Mouse (Mus musculus): ENCODE results near the gene Tufm. TPM values are rescaled to one million over a fixed set of nuclear protein-coding genes. Genes with fewer than 3 reads are reported as not detected.

Gene Tufm
- total RNA-seq (2021), result 10 to 100 TPM; 78.7 to 84.1 TPM
- long read RNA-seq, transcript Tufm-201 (10 exons, 1,679 nt), result major isoform, 41 of 51 reads
- long read RNA-seq, partial matches to known transcripts, result 9 of 51 reads
- long read RNA-seq, other reads (novel, unspliced or antisense), result 0 of 51 reads

- peak; percentile 97 to 99 for DNase-seq (ENCODE audit: low spot score in 2 of 2)
Observed at GRCm38 (mm10) chr7:126487052-126487483, at the start of gene Tufm. Tufm (plus strand) TSS chr7:126487361.

GRCm38 (mm10) chr7:126440134-126440533 lies 47.0 kb upstream of the Tufm start:
- no peak for DNase-seq (ENCODE audit: low spot score in 2 of 2)

GRCm38 (mm10) chr7:126443997-126444396 lies 43.2 kb upstream of the Tufm start:
- DNase-seq (ENCODE audit: low spot score in 2 of 2), result no peak

GRCm38 (mm10) chr7:126444536-126444935 lies 42.6 kb upstream of the Tufm start:
- DNase-seq (ENCODE audit: low spot score in 2 of 2), result no peak

DNA sequence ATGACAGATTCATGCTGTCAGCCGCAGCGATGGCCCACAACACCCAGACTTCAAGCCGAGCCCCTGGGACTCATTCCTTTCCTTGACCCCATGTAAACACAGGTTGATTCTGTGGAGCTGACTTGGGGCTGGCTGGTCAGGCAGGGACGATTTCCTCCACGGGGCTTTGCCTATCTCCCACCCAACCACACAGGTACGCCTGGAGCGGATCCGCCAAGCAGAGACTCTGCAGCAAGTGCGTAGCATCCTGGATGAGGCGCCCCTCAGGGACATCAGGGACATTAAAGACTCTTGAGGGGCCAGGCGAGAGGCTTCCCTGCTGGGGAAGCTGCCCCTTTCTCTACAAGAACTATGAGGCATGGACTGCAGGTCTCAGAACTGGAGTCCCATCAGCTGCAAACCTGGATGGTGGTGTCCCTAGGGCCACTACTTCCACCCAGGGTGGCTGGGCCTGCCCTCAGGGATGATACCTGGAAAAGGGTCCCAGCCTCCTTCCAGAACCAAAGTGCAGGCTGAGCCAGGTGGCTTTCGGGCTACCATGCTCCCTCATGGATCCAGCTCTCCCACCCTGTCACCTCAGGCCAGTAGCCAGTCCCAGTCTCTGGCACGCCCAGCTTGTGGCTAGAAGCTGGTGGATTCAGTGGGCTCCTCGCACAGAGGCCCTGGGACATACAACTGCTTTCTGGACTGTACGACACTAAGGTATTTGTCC lies 41.9 kb upstream of the Tufm start:
- no peak for DNase-seq (ENCODE audit: low spot score in 2 of 2)

DNA sequence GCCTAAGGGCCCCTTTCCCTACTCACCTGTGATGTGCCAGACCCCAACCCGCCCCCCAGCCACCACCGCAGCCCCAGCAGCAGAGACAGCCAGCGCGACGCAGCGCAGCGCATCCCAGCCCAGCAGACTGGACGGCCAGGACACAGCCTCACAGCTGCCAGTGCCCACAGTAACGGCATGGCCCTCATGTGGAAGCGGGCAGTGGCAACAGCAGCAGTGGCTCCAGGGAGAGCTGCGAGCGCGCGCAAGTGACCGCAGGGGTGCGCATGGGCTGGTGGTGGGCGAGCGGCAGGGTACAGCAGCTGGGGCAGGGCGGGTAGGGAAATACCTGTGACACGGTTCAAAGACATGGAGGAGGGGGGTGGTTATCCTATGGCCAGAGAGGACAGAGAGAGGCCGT lies 40.9 kb upstream of the Tufm start:
- no peak for DNase-seq (ENCODE audit: low spot score in 2 of 2)

GRCm38 (mm10) chr7:126448481-126448880 lies 38.7 kb upstream of the Tufm start:
- no peak for DNase-seq (ENCODE audit: low spot score in 2 of 2)

DNA sequence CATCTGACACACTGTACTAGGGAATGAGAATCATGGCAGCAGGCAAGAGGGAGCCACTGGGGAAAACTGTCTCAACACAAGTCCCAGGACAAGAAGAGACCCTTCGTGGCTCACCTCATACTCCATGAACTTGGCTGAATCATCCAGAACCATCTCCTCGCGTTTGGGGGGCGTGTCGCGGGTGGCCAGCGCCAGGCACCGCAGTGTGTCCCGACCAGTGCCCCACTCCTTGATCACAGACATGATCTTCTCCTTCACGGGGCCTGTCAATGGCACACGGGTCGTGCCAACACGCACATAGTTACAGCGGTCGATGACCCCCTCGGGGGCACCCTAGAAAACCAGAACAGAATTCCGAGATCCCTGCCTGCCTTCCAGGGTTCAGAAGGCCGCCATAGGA lies 37.2 kb upstream of the Tufm start:
- DNase-seq (ENCODE audit: low spot score in 2 of 2), result no peak

DNA sequence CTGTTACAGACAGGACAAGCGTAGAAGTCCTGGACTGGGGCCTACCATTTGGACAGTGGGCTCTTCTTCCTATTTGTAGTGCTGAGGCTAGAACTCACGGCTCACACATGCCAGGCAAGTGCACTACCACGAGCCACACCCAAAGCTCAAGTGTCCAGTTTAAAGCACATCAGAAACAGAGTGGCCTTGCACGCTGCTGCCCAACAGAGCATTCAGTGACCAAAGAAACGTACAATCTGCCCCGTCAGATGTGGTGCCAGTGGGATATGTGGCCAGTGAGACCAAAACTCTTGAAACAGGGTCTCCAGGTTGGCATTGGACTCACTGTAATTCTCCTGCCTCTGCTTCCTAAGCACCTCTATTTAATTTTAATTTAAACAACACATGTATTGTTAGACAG lies 36.5 kb upstream of the Tufm start:
- DNase-seq (ENCODE audit: low spot score in 2 of 2), result no peak

- no peak for DNase-seq (ENCODE audit: low spot score in 2 of 2)
Observed at GRCm38 (mm10) chr7:126452244-126452643, 34.9 kb upstream of the Tufm start.

DNA sequence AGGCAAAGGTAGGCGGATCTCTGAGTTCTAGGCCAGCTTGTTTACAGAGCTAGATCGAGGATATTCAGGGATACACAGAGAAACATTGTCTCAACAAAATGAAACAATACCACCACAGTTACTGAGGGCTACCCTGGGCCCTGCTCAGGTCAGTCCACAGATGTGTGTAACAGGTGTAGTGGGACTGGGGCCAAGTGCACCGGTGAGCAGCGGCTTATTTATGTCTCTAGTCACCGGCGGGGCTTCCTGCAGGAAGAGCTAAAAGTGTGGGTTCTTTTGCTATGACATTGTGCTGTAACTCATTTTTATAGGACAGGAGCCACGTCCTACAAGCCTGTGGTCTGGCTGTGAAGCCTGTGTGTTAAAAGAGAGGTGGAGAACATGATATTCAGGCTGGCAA lies 33.3 kb upstream of the Tufm start:
- DNase-seq (ENCODE audit: low spot score in 2 of 2), result no peak

DNA sequence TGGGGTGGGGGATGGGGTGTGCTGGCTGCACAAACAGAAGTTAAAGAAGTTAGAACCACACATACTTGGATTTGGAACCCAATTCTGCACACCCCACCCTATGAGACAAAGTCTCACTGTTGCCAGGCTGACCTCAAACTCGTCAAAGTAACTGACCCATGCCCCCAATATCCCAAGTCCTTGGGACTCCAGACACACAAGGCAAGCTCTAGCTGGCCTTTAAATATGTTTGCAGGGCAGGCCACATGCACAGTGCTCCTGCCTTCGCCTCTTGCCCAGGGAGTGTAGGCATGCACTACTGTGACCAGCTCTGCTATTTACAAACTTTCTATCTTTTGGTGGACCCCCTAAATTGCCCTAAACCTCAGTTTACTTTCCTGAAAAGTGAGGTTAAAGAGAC lies 31.9 kb upstream of the Tufm start:
- DNase-seq (ENCODE audit: low spot score in 2 of 2), result no peak

- no peak for DNase-seq (ENCODE audit: low spot score in 2 of 2)
Observed at GRCm38 (mm10) chr7:126456382-126457266, 30.5 kb upstream of the Tufm start.

- no peak for DNase-seq (ENCODE audit: low spot score in 2 of 2)
Observed at GRCm38 (mm10) chr7:126458225-126458624, 28.9 kb upstream of the Tufm start.

- no peak for DNase-seq (ENCODE audit: low spot score in 2 of 2)
Observed at GRCm38 (mm10) chr7:126458844-126459618, 28.1 kb upstream of the Tufm start.

DNA sequence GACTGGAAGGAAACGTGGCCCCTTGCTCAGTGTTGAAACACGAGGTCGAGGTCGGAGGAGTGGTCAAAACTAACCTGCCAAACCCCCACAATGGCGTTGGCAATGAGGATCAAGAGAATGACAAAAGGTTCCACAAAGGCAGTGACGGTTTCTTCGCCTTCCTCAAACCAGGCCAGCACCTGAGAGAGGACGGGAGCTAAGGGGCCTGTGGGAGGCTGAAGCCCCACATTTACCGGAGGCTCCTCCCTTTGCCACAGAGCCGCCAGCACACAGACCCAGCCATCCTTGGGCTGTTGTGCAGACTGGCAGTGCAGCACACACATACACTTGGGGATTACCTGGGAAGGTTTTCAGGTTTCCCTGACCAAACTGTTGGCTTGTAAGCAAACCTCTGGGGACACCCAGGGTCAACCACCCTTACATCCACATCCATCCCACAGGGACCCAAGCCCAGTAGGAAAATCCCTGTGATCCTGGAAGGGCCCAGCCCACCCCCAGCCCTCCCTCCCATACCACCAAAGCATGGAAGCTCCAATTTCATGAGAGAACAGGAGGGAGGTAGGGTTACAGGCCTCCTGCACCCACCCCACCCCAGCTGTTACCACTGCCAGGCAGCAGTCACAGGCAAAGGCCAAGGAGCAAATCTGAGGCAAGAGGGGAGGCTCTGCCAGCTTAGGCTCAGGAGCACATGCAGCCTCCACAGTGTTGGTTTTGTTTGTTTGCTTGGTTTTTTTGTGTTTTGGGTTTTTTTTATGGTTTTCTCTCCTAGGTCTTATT lies 26.4 kb upstream of the Tufm start:
- no peak for DNase-seq (ENCODE audit: low spot score in 2 of 2)

GRCm38 (mm10) chr7:126461626-126462025 lies 25.5 kb upstream of the Tufm start:
- no peak for DNase-seq (ENCODE audit: low spot score in 2 of 2)

GRCm38 (mm10) chr7:126463004-126463403 lies 24.2 kb upstream of the Tufm start, which contains the start of gene Atp2a1:
Atp2a1 (minus strand) TSS chr7:126463108.
- DNase-seq (ENCODE audit: low spot score in 2 of 2), result no peak

DNA sequence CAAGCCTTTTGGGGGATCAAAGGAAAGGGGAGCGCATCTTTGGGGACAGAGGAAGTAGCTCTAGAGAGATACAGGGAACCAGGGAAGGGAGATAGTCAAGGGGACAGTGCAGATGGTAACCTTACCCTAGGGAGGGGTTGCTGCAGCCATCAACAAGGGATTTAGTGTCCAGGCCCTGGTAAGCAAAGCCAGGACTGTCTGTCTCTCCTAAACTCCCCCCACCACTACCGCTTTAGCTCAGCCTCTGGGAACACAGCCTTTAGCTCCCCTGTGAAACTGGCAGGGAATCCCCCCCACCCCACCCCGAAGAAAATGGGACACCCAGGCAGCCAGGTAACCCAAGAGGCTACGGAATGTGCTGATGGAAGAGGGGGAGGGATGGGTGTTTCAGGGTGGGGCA lies 23.6 kb upstream of the Tufm start:
- DNase-seq (ENCODE audit: low spot score in 2 of 2), result no peak

DNA sequence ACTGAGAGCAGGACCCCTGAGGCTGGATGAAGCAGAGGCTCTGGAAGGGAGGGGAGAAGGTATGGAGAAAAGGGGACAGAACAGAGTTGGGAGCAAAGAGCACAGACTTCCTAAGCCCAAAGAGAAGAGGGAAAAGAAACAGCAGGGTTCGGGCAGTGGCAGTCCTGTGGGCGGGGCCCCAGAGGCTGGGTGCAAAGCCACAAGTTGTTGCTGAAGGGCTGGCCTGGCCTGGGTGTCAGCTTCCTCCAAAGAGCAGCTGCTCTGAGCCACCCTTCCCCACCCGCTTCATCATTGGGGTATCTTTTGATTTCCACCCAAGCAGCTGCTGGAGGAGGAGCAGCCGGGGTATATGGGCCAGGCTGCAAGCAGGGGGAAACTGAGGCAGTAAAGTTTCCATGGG lies 23.0 kb upstream of the Tufm start:
- no peak for DNase-seq (ENCODE audit: low spot score in 2 of 2)

DNA sequence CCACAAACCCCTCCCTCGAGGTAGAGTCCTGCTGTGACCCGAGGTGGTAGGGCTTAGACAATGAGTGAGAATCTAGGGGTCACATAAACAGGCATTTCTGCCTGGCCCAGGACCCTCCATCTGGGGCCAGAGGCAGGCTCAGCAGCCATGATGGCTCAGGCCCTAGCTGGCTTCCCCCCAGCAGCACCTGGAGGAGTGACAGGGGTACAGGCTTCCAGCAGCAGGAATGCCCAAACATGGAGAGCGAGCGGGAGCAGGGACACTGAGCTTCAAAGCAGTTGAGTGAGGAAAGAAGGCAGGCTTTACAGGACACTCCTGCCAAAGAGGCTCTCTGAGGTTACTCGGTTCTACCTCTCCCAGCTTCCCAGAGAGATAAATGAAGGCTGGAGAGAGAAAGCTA lies 22.3 kb upstream of the Tufm start:
- no peak for DNase-seq (ENCODE audit: low spot score in 2 of 2)

Data from layer of hippocampus, adult 18-20 months (tissue).